Mouse (Mus musculus) kidney, postnatal 0 days (tissue): ENCODE measurements at regions not wholly inside any gene's neighbourhood (a gene's known extent, or its start where the extent isn't known, plus 50 kb on each side); places are given as distances from the start of the nearest gene placed in this dataset.
A peak's percentile ranks its signal among the peaks of the same experiment; 100 is the strongest.

Experiments
- ATAC-seq: fragments of 200-750 bp; cut with Nextera tagmentation; replicated peaks from 2 replicates; pipeline ENCODE4 v1.8.0; 2017; ENCODE audit warnings: low read depth, moderate number of reproducible peaks, moderate TSS enrichment, moderate library complexity; ENCODE audit not compliant: low FRiP score
- DNase-seq: peaks from one replicate; pipeline ENCODE4 v3.0.0-alpha.2; 2016; ENCODE audit warnings: low spot score
- H3K27ac ChIP-seq: fragments of 300-500 bp; sonication (generic); 2 replicates; pipeline ENCODE4 v1.5.1; 2014; ENCODE audit warnings: mild to moderate bottlenecking
- H3K27me3 ChIP-seq: fragments of 300-500 bp; sonication (generic); 2 replicates; pipeline ENCODE4 v1.6.1; 2014; ENCODE audit warnings: low read length, mixed read lengths; ENCODE audit not compliant: insufficient read depth
- H3K36me3 ChIP-seq: fragments of 300-500 bp; sonication (generic); 2 replicates; pipeline ENCODE4 v1.6.1; 2014; ENCODE audit warnings: low read length, mixed read lengths; ENCODE audit not compliant: insufficient read depth
- H3K4me1 ChIP-seq: fragments of 300-500 bp; sonication (generic); replicated peaks from 2 replicates; pipeline ENCODE4 v1.6.1; 2014; ENCODE audit warnings: antibody characterized with exemption, low read length, mixed read lengths; ENCODE audit not compliant: insufficient read depth
- H3K4me2 ChIP-seq: fragments of 300-500 bp; sonication (generic); 2 replicates; pipeline ENCODE4 v1.6.1; 2014; ENCODE audit warnings: mild to moderate bottlenecking, low read length, moderate library complexity, mixed read lengths
- H3K4me3 ChIP-seq: fragments of 300-500 bp; sonication (generic); replicated peaks from 2 replicates; pipeline ENCODE4 v1.5.1; 2014; ENCODE audit warnings: low read depth, low read length
- H3K9ac ChIP-seq: fragments of 300-500 bp; sonication (generic); 2 replicates; pipeline ENCODE4 v1.6.1; 2014; ENCODE audit warnings: low read depth, low read length
- H3K9me3 ChIP-seq: fragments of 300-500 bp; sonication (generic); replicated peaks from 2 replicates; pipeline ENCODE4 v1.6.1; 2016; ENCODE audit warnings: low read length, inconsistent platforms, mixed read lengths
- CTCF ChIP-seq: IDR thresholded peaks from 2 replicates; pipeline ENCODE4 v1.5.1; 2016; ENCODE audit warnings: antibody characterized with exemption, low read depth, mild to moderate bottlenecking, moderate library complexity
- WGBS: fragments of 180-500 bp; shearing (Covaris S2); extraction: QIAGEN DNeasy Blood & Tissue Kit; methylation state at CpG from one replicate; pipeline ENCODE4 v1.1.7; 2014; 5-methylcytosine and 5-hydroxymethylcytosine counted together

- Histone ChIP-seq H3K9me3 (no peaks in the 10 kb centered on the region), H3K4me3 (no peak overlapping the region), H3K27ac (no peak overlapping the region), H3K36me3 (no peaks in the 10 kb centered on the region), H3K9ac (no peak overlapping the region), H3K4me2 (no peak overlapping the region), H3K4me1 (no peaks in the 10 kb centered on the region), H3K27me3 (no peaks in the 10 kb centered on the region)
- ATAC-seq (no peak), DNase-seq (no peak)
- no peak for TF ChIP-seq CTCF
- 69% methylated on average over 5 of the region's 5 CpGs for WGBS
Measured at GRCm38 (mm10) chr3:159740600-159741279, 98.7 kb upstream of the Wls start.

- Histone ChIP-seq H3K4me2 (no peak overlapping the region), H3K9me3 (no peaks in the 10 kb centered on the region), H3K4me3 (no peak overlapping the region), H3K4me1 (no peaks in the 10 kb centered on the region), H3K9ac (no peak overlapping the region), H3K36me3 (no peaks in the 10 kb centered on the region), H3K27me3 (no peaks in the 10 kb centered on the region), H3K27ac (no peak overlapping the region)
- no peak for ATAC-seq
- TF ChIP-seq CTCF: no peak
- DNase-seq: no peak
Measured at GRCm38 (mm10) chr3:159741816-159742215, 97.7 kb upstream of the Wls start.

GRCm38 (mm10) chr3:159759740-159760139, 79.7 kb upstream of the Wls start:
- Histone ChIP-seq H3K4me2 (no peak overlapping the region), H3K36me3 (no peaks in the 10 kb centered on the region), H3K27ac (no peak overlapping the region), H3K27me3 (no peaks in the 10 kb centered on the region), H3K9ac (no peak overlapping the region), H3K4me3 (no peak overlapping the region), H3K4me1 (no peaks in the 10 kb centered on the region), H3K9me3 (no peaks in the 10 kb centered on the region)
- no peak for ATAC-seq
- no peak for TF ChIP-seq CTCF
- no peak for DNase-seq
- WGBS: 45% methylated on average over 1 of the region's 1 CpGs

DNA sequence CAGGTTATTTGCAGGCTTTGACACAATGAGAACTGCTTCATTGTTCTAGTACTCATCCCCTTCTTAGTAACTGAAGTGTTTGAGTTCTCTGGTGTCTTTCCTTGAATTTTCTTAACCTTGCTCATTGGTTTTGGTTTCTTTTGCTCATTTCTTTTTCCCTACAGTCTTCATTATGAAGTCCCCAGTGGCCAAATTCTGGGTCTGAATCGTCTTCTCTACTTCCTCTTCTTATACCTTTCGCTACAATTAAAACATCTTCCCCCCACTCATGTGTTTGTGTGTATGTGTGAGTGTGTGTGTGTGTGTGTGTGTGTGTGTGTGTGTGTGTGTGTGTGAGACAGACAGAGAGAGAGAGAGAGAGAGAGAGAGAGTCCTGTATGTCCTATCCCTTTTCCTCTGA, 79.2 kb upstream of the Wls start:
- ATAC-seq: no peak
- no peak for TF ChIP-seq CTCF
- no peak overlapping the region for H3K9ac ChIP-seq

GRCm38 (mm10) chr3:159760949-159761348, 78.5 kb upstream of the Wls start:
- 84% methylated on average over 2 of the region's 2 CpGs for WGBS

More for the DNA sequence above, 79.2 kb upstream of the Wls start:
- H3K4me2 ChIP-seq: no peak overlapping the region
- H3K27me3 ChIP-seq: no peaks in the 10 kb centered on the region
- DNase-seq: no peak
- H3K4me3 ChIP-seq: no peak overlapping the region
- H3K9me3 ChIP-seq: no peaks in the 10 kb centered on the region
- H3K27ac ChIP-seq: no peak overlapping the region
- no peaks in the 10 kb centered on the region for H3K4me1 ChIP-seq
- H3K36me3 ChIP-seq: no peaks in the 10 kb centered on the region
- 86% methylated on average over 2 of the region's 2 CpGs for WGBS

GRCm38 (mm10) chr3:159782222-159782844, 57.1 kb upstream of the Wls start:
- 9% methylated on average over 13 of the region's 13 CpGs for WGBS
- TF ChIP-seq CTCF: no peak
- no peaks in the 10 kb centered on the region for H3K4me1 ChIP-seq
- H3K9me3 ChIP-seq: no peaks in the 10 kb centered on the region
- peak overlapping the region; percentile 32; the same call in 1 of the 2 replicates for H3K4me2 ChIP-seq
- no peak for DNase-seq
- H3K36me3 ChIP-seq: no peaks in the 10 kb centered on the region
- no peak overlapping the region for H3K27ac ChIP-seq
- H3K27me3 ChIP-seq: no peaks in the 10 kb centered on the region; the same call in 1 of the 2 replicates
- H3K9ac ChIP-seq: no peak overlapping the region
- H3K4me3 ChIP-seq: no peak overlapping the region
- ATAC-seq: no peak

More at GRCm38 (mm10) chr3:159760949-159761348, 78.5 kb upstream of the Wls start:
- Histone ChIP-seq H3K27me3 (no peaks in the 10 kb centered on the region), H3K36me3 (no peaks in the 10 kb centered on the region), H3K9ac (no peak overlapping the region), H3K27ac (no peak overlapping the region), H3K4me3 (no peak overlapping the region), H3K9me3 (no peaks in the 10 kb centered on the region), H3K4me2 (no peak overlapping the region), H3K4me1 (no peaks in the 10 kb centered on the region)
- DNase-seq (no peak), ATAC-seq (no peak)
- TF ChIP-seq CTCF: no peak

GRCm38 (mm10) chr3:159787776-159788175, 51.7 kb upstream of the Wls start:
- ATAC-seq (no peak), DNase-seq (no peak)
- Histone ChIP-seq H3K27me3 (no peaks in the 10 kb centered on the region; the same call in 1 of the 2 replicates), H3K4me2 (no peak overlapping the region), H3K4me3 (no peak overlapping the region), H3K9ac (no peak overlapping the region), H3K27ac (no peak overlapping the region), H3K36me3 (no peaks in the 10 kb centered on the region), H3K4me1 (no peaks in the 10 kb centered on the region), H3K9me3 (no peaks in the 10 kb centered on the region)
- TF ChIP-seq CTCF: no peak
- 78% methylated on average over 9 of the region's 9 CpGs for WGBS
